Mouse (Mus musculus): ENCODE measurements around the gene Duox1.
"Not testable (repeated sequence)": the region's sequence is repeated elsewhere in the genome, so short reads cannot be mapped to it uniquely, and the experiment has no call there.

Duox1 gene

DNA sequence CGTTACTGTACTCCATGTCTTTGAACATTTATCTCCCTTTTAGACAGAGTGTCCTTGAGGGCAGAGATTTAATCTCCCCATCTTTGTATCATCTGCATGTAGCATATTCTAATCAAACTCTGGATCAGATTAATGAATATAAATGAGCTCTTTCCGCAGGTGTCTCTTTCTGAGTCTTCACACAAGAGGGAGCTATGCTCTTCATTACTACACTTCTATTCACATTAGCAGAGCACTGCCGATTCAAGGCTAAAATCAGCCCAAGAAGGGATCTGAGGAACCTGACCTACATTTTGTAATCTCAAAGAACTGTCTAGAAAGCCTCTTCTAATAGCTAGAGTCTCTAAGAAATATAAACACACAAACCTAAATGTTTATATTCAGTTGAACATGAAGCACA is 5.8 kb upstream of the Duox1 start:
- in situ Hi-C loops (cut with MboI; ENCODE audit: low sequenced_read_pairs), result no loop called here

DNA sequence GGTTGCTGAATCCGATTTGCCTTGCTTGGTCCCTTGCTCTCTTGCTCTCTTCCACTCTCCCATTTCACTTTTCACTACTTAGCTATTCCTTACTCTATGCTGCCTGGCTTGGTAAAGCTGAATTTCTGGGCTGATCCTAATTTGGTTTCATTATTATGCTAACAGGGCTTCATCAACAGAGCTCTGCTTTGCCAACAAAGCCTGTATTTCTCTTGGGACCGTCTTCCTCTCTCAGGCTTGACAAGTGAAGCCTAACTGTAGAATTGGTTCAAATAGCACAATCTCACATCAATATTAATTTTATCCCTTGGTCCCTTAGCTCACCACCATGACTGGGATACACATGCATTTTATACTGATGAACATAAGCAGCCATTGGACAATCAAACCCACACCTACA is 3.9 kb upstream of the Duox1 start:
- in situ Hi-C loops (cut with MboI; ENCODE audit: low sequenced_read_pairs), result no loop called here

DNA sequence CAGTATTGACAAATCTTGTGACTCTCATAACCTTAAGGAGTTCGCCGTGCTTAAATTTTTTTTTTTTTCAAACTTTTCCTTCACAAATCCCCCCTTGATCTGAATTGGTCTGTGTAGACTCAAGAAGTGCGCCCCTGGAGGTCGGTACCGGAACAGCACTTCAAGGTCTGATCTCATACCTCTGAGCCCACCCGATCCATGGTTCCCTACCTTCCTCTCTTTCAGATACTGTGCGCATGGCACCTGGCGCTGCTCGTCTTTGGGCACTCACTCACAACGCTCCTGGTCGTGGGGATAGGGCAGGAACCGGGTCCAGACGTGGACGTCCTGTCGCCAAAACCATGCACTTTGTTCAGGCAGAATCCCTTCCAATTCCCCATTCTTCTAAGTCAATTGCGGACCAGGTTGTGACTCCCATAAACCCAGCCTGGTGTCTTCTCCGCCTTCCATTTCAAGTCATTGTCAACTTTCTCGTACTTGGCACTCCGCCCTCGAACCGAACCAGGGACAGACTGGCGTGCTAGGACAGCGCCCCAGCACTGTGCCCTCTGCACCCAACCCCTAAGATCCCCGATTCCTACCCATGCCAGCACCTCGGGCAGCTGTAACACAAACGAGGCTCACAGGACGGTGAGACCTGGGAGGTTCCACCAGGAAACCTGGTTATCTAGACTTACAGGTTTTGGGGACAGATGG is 2.6 kb upstream of the Duox1 start:
- in situ Hi-C loops (cut with MboI; ENCODE audit: low sequenced_read_pairs), result no loop called here

DNA sequence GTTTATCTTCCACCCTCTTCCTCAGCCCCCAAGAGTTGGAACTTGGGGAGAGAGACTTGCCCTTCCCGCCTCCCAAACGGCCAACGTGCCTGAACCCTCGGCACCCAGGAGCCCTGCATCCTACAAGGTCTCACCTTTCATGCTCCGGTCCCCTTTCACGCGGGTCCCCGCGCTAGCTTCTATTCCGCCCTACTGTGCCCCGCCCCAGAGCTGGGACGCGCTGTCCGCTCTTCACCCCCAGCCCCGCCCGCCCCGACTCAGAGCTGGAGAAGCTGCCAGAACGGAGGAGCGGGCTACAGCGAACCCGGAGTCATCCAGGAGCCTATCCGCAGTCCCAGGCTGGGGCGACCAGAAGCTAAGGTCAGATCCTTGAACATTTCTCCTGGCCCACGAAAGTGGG is 1.9 kb upstream of the Duox1 start, which contains the start of gene Duoxa1:
TSS of gene Duoxa1 (minus strand) at position 195 of the 400 bp plus-strand sequence.
- in situ Hi-C loops (cut with MboI; ENCODE audit: low sequenced_read_pairs), result no loop called here

DNA sequence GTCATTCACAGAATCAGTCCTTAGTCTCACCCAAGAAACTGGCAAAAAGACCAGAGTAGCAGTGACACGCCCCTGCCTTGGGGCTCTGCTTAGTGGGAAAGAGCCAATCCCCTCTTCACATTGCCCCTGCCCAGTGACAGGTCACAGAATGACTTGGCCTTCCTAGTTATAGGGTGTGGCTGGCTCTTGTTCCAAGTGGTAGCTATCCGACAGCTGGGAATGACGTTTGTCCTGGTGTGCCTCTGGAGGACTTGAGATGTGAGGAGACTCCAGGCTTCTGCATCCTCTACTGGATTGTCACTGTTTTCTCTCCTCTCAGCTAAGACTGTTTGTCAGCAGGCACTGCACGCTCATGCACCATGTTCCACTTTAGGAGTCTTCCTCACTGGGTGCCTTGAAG is 1.9 kb downstream of the Duox1 start:
- in situ Hi-C loops (cut with MboI; ENCODE audit: low sequenced_read_pairs), result no loop called here

DNA sequence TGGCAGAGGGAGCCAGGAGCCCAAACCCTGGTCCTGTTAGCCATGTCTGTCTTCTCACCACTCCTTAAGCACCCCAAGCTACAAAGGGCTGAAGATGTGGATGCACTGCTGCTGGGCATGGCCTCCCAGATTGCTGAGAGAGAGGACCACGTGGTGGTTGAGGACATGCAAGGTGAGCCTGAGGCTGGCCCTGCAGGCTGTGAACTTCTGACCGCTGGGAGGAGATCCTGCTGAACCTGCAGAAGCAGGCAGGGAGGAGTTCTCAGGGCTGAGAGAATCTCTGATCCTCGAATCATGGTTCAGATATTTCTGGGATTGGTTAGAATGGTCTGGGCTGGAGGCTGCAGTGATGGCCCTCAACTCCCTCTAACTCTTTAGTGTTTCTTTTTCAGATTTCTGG is 8.5 kb downstream of the Duox1 start:
- in situ Hi-C loops (cut with MboI; ENCODE audit: low sequenced_read_pairs), result no loop called here

DNA sequence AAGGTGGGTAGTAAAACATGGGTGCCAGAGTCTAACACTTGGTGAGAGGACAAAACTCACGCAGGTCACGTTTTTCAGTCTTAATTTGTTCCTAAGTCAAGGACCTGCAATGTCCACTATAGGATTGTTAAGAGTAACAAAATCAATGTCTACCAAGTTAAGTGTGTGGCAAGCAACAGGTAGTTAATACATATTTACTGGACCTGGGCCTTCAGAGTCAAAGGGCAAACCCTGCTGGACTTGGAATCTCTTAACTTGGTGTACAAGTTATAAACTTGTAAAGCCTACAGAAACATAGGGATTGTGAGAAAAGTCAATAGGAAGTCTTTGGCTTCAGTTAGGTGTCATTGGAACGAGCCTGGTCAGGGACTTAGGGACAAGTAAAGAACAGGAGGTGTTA is 9.1 kb downstream of the Duox1 start:
- in situ Hi-C loops (cut with MboI; ENCODE audit: low sequenced_read_pairs), result no loop called here

DNA sequence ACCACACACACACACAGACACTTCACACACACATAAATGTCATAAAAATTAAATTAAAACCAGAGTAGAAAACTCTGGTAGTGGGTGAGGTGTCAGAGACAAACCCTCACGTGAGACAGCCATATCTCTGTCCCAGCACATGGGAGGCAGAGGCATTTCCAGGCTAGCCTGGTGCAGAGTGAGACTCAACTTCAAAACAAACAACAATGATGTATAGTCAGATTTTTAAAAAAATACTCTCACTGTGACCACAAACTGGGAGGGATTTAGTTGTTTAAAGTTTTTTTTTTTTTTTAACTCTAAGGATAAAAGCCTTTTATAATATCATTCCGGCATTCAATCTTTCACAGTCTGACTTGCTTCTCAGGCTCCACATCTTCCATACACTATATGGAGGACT is 9.9 kb downstream of the Duox1 start:
- in situ Hi-C loops (cut with MboI; ENCODE audit: low sequenced_read_pairs), result no loop called here

DNA sequence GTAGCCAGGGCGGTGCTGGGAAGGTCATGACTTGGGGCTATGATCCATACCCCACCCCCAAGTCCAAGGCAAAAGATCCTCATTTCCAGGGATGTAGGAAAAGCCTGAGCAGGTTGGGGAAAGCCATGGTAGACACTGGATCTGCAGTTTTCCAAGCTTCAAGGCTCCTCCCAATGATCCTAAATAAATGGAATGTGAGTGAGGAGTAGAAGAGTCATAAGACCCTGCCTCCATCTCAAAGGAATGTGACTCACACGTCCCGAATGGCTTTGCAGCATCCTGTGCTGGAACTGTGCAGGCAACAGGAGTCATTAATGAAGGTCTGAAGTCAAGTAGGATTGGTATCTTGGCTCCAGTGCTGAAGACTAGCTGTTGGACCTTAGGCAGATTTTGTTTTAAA is 12.5 kb downstream of the Duox1 start:
- in situ Hi-C loops (cut with MboI; ENCODE audit: low sequenced_read_pairs), result no loop called here

DNA sequence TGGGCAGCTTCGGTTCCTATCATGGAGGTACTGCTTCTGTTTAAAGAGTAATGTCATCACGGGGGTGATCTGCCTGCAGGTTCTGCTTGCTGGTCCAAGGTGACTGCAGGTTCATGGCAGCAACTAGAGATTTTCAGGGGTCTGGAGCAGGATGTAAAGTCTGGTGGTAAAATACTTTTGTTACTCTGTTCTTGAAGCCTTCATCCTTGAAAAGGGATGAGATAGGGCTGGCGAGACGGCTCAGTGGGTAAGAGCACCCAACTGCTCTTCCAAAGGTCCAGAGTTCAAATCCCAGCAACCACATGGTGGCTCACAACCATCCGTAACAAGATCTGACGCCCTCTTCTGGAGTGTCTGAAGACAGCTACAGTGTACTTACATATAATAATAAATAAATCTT is 14.8 kb downstream of the Duox1 start:
- in situ Hi-C loops (cut with MboI; ENCODE audit: low sequenced_read_pairs), result not testable (repeated sequence)

DNA sequence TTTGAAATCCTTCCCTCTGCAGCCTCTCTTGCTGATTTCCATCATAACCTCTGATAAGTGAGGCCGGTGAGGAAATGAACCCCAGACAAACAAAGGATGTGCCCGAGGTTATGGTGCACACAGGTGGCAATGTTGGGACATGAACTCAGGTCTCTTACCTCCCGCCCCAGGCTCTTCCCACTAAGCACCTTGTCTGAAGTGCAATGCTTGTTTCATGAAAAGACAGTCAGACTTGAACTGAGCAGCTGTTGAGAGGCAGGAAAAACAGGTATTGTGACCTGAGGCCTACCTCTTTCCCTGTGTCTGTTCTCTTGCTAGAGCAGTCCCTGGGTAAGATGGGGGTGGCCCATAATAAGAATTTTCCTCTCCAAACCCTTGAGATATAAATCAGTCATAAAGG is 16.8 kb downstream of the Duox1 start:
- in situ Hi-C loops (cut with MboI; ENCODE audit: low sequenced_read_pairs), result no loop called here

DNA sequence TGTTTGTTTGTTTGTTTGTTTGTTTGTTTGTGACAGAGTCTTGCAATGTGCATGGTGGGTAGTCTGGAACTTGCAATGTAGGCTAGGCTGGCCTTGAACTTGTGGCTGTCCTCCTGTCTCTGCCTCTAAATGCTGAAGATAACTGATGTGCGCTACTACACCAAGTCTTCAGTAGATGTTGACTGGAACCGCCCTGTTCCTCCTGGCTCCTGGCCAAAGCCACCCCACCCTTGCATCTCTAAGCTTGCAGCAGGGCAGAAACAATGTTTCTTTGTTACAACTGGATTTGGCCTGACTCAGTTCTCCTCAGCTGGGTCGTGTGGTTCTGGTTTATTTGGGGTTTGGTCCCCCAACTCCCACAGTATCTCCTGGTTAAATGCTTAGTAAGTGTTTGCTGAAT is 18.7 kb downstream of the Duox1 start:
- in situ Hi-C loops (cut with MboI; ENCODE audit: low sequenced_read_pairs), result no loop called here

DNA sequence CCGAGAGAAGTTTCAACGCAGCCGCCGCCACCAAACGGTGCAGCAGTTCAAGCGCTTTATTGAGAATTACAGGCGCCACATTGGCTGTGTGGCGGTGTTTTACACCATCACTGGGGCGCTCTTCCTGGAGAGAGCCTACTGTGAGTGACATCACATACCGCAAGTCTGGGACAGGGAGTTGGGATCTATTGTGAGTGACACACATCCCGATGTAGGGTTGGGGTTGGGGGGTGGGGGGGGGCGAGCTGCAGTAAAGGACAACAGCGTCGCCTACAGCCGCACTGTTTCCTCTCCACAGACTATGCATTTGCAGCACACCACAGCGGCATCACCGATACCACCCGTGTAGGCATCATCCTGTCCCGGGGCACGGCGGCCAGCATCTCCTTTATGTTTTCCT is 21.8 kb downstream of the Duox1 start:
- in situ Hi-C loops (cut with MboI; ENCODE audit: low sequenced_read_pairs), result no loop called here

DNA sequence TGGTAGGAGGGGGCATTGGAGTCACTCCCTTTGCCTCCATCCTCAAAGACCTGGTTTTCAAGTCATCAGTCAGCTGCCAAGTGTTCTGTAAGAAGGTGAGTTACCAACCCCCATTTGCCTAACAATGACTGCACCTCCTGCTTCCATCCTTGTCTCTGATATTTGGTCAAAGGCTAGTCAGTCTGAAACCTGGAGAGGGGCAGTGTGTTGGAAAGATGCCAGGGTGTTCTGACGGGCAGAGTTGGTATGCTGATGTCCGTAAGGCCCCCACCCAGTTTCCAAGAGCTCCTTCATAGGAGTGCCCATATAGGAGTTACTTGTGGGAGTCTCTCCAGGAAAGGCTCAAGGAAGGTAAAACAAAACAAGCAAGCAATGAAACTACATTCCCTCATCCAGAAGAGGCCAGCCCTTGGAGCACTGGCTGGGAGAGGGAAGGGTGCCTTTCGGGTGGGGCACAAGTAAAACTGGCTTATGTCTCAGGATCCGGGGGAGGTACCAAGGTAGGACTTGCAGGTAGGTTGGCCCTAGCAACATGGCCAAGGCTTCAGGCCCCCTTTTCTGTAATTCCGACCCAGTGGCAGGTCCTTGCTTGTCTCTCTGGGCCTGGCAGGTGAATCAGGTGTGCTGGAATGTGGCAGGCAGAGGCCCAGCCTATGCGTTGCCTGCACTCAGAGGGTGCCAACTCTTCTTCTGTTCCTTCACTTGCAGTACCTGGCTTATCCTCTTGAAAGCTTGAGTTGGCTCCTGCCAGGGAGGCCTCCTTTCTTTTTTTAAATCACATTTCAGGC is 29.8 kb downstream of the Duox1 start:
- in situ Hi-C loops (cut with MboI; ENCODE audit: low sequenced_read_pairs), result no loop called here

DNA sequence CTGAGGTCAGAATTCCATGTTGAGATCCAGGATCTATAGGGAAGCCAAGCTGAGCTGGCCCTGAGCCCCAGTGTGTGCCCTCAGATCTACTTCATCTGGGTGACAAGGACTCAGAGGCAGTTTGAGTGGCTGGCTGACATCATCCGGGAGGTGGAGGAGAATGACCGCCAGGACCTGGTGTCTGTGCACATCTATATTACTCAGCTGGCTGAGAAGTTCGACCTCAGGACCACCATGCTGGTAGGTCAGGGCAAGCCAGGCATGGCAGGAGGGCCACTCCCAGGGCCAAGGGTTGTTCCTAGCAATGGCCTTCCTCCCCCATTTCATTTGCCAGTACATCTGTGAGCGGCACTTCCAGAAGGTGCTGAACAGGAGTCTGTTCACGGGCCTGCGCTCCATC is 30.7 kb downstream of the Duox1 start:
- in situ Hi-C loops (cut with MboI; ENCODE audit: low sequenced_read_pairs), result not testable (repeated sequence)

DNA sequence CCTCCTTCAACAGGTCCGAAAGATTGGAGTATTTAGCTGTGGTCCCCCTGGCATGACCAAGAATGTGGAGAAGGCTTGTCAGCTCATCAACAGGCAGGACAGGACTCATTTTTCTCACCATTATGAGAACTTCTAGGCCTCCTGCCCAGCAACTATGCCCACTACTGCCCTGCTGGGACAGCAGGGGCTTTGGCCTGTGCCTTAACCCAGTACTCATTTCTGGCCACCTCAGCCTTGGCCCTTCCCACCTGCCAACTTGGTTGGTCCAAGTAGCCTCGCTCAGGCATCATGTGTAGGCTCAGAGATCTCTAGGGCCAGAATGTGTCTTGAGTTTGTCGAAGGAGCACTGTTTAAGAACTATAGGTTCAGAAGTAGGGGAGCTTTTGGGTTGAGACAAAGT is 31.8 kb downstream of the Duox1 start:
- in situ Hi-C loops (cut with MboI; ENCODE audit: low sequenced_read_pairs), result no loop called here

DNA sequence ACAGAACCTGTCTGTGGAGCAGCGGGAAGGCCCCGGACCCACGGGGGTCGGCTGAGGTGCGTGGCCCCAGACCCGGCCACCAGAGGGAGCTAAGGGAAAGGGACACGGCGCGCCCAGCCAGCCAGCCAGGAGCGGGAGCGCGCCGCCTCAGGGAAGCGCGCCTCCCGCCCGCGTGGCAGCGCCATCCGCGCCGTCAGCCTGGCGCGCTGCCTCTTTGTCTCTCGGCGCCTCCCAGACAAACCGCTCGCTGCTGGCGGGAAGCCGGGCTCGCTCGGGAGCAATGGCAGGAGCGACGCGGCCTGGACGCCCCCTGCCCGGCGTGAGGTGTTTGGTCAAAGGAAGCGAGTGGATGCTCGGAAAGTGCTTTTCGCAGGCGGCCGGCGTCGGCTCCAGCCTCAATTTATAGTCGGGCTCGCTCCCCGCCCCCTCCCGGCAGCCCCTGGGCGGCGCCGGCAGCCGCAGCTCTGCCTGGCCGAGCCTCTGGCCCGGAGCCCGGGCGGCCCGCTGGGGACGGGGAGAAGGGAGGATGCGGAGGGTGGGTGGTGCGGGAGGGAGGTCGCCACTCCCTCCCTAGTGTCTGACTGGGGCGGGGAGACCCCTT is 33.2 kb downstream of the Duox1 start:
- in situ Hi-C loops (cut with MboI; ENCODE audit: low sequenced_read_pairs), result no loop called here

DNA sequence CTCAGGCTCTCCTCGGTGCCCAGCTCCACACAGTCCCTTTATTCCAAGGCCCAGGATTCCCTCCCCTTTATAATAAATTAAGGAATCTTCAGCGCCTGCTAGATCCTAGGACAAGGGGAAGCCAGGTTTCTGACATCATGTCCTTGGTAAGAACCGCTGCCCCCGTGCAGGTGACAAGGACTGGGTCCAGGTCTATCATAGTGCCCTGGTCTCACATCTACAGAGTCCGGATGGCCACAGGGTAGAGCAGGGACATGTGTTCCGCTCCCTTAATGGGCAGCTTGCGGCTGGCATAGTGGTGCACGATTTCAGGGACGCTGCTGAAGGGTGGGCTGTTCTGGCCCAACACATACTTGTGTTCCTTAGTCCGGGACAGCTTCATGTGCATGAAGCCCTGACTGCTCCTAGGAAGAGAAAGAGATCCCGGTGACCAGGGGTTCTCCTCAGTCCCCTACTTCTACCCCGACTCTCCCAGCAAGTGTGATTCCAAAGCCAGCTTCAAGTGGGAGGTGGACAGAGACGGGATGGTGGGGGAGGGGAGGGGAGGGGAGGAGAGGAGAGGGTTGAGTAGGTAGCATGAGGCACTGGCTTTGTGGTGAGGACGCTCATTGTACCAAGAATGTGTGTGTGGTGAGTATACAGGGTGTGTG is 33.8 kb downstream of the Duox1 start:
- in situ Hi-C loops (cut with MboI; ENCODE audit: low sequenced_read_pairs), result no loop called here

DNA sequence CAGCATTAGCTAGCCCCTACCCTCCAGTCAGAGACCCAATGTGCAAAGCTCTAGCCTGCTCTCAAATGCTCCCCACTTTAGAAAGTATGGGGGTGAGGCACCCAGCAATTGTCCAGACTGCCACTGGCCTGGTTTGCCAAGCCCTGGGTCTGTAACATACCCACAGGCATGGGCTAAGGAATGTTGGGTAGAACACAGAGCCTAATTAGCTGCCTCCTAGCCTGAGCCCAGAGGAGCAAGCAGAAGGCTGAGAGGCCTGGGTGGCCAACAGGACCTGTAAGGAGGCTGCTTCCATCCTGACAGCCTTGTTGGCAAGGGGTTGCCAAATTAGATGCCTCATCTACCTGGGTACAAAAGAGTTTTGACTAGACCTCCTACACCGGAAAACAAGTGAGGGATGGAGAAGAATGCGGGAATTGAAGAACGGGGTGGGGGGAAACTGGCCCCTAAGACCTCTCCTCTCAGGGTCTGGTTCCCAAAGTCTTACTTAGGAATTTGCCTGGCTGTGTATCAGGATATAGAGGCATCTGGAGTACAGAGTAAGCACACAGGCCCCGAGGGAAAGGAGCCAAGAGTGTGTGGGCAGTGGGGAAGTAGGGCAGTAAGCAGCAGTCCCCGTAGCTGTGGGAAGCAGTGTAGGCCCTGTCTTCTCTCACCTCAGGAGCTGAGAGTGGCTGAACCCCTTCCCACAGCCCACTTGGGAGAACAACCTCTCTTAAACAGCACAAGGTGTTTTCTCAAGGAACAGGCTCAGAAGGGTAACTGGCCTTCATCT is 35.9 kb downstream of the Duox1 start:
- in situ Hi-C loops (cut with MboI; ENCODE audit: low sequenced_read_pairs), result no loop called here

DNA sequence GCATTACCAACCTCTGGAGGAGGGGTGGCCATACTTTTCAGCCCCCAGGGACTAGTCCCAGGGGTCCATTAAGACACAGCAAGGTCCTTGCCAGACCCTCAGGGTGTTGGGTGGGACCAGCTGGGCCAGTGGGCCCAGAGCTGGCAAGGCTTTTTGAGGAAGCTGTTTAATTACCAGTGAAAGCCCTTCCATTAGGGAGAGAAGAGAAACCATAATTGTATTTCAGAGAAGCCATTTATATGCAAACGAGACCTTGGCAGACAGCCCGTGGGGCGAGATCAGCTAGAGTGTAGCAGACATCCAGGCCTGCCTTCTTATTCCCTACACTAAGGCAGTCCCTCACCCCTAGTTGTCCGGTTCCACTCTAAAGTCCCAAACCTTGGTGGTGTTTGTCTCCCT is 36.5 kb downstream of the Duox1 start:
- in situ Hi-C loops (cut with MboI; ENCODE audit: low sequenced_read_pairs), result no loop called here

DNA sequence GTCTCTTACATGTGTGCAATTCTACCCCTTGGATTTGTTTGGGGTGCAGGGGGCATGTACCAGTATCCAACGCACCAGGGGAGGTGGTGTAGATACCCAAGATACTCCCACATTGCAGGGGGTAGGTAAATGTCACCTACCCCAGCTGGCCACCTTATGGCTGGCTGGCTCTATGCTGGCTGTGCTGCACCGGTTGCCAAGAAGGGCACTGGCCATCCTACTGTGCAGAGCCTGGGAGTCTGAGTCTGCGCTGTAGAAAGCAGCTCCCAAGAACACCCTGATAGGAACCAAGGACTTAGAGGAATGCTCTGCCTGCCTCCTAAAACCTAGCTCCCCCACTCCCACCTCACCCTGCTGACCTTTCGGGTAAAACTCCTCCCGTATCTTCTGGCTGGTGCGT is 37.5 kb downstream of the Duox1 start:
- in situ Hi-C loops (cut with MboI; ENCODE audit: low sequenced_read_pairs), result no loop called here

Measured in CH12F3 (cell line).